Comparison of ENCODE assay signal across 45 mouse cellular contexts in the genomic region with DNA sequence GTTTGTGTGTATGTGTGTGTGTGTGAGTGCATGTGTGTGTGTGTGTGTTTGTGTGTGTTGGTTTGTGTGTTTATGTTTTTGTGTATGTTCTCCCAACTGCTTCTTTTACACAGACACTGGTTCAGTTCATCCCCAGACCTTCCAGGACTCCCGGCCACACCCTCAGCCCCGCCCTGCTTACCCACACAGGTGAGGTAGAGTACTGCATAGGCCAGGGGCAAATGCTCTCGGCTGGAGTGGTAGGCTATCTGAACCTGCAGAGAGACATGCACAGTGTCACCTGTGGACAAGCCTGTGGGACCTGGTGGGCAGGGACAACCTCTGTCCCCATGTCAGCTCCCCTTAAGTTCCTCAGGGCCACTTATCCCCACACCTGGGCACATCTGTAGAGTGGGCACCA. TPM values are rescaled to one million over a fixed set of nuclear protein-coding genes. Genes with fewer than 3 reads are reported as not detected.
"Had no signal": no experiment of that assay in that cellular context is flagged by ENCODE, and none has a peak within 500 bp of the region (broad histone marks: within the 10 kb centered on the region; RNA-seq: fewer than 3 reads in every experiment).

No protein-coding gene starts in this region.

- H3K36me3 ChIP-seq: limb, embryonic 12.5 days; limb, embryonic 13.5 days; liver, embryonic 12.5 days; liver, embryonic 13.5 days; liver, embryonic 15.5 days; lung, embryonic 15.5 days; midbrain, embryonic 10.5 days; midbrain, embryonic 12.5 days; midbrain, embryonic 13.5 days; midbrain, embryonic 15.5 days; neural tube, embryonic 12.5 days; neural tube, embryonic 13.5 days had no signal

- DNase-seq: left cerebral cortex, postnatal 4 days; liver; liver, embryonic 13.5 days; liver, postnatal 0 days; lung, adult 18-20 months; lung, adult 2 months; lung, embryonic 14.5 days; lung, postnatal 10 days; lung, postnatal 14 days; lung, postnatal 36 days; lung, postnatal 4 days; midbrain, embryonic 14.5 days had no signal

- H3K4me2 ChIP-seq: limb, embryonic 12.5 days; limb, embryonic 13.5 days; liver, embryonic 12.5 days; liver, embryonic 13.5 days; liver, embryonic 15.5 days; lung, embryonic 14.5 days; lung, embryonic 15.5 days; midbrain, embryonic 11.5 days; midbrain, embryonic 12.5 days; midbrain, embryonic 13.5 days; midbrain, embryonic 15.5 days; neural tube, embryonic 12.5 days; neural tube, embryonic 13.5 days had no signal

- H3K9me3 ChIP-seq: limb, embryonic 12.5 days; limb, embryonic 13.5 days; liver, embryonic 12.5 days; liver, embryonic 13.5 days; liver, embryonic 15.5 days; lung, embryonic 15.5 days; midbrain, embryonic 10.5 days; midbrain, embryonic 12.5 days; midbrain, embryonic 13.5 days; midbrain, embryonic 15.5 days; neural tube, embryonic 12.5 days; neural tube, embryonic 13.5 days had no signal

- H3K4me3 ChIP-seq: left cerebral cortex, adult 2 months; limb, embryonic 12.5 days; limb, embryonic 13.5 days; liver, embryonic 12.5 days; liver, embryonic 13.5 days; liver, embryonic 15.5 days; lung, embryonic 15.5 days; megakaryocyte, embryonic 14.5 days; midbrain, embryonic 10.5 days; midbrain, embryonic 12.5 days; midbrain, embryonic 13.5 days; midbrain, embryonic 15.5 days; myocyte; neural tube, embryonic 12.5 days; neural tube, embryonic 13.5 days had no signal

- H3K27me3 ChIP-seq: limb, embryonic 13.5 days; lung, embryonic 15.5 days; midbrain, embryonic 12.5 days; midbrain, embryonic 15.5 days; neural tube, embryonic 12.5 days; neural tube, embryonic 13.5 days had no signal

- H3K4me1 ChIP-seq: limb, embryonic 12.5 days; liver, embryonic 12.5 days; liver, embryonic 13.5 days; liver, embryonic 15.5 days; lung, embryonic 15.5 days; midbrain, embryonic 10.5 days; midbrain, embryonic 12.5 days; midbrain, embryonic 13.5 days; midbrain, embryonic 15.5 days; neural tube, embryonic 12.5 days; neural tube, embryonic 13.5 days had no signal

- ATAC-seq: liver, embryonic 12.5 days; liver, postnatal 0 days; lung, postnatal 0 days; midbrain, embryonic 13.5 days; midbrain, embryonic 15.5 days; midbrain, embryonic 16.5 days had no signal

- H3K9ac ChIP-seq: limb, embryonic 12.5 days; limb, embryonic 13.5 days; liver, embryonic 12.5 days; liver, embryonic 13.5 days; liver, embryonic 14.5 days; liver, embryonic 15.5 days; liver, postnatal 0 days; lung, embryonic 14.5 days; lung, embryonic 15.5 days; midbrain, embryonic 12.5 days; midbrain, embryonic 13.5 days; midbrain, embryonic 15.5 days; neural tube, embryonic 12.5 days; neural tube, embryonic 13.5 days had no signal

- H3K27ac ChIP-seq: left cerebral cortex, adult 2 months; limb, embryonic 12.5 days; limb, embryonic 13.5 days; liver, embryonic 12.5 days; liver, embryonic 13.5 days; liver, embryonic 14.5 days; liver, embryonic 15.5 days; lung, embryonic 15.5 days; macrophage; midbrain, embryonic 10.5 days; midbrain, embryonic 12.5 days; midbrain, embryonic 13.5 days; midbrain, embryonic 15.5 days; neural tube, embryonic 12.5 days; neural tube, embryonic 13.5 days had no signal

RNA-seq across cellular contexts. Expression of a gene that starts 9.1 kb away (rescaled TPM):
- total RNA-seq: left cerebral cortex, adult 2 months; left cerebral cortex, adult 8-10 months; left cerebral cortex, postnatal 10 days; left cerebral cortex, postnatal 25 days; left cerebral cortex, postnatal 36 days; left cerebral cortex, postnatal 4 days; liver, adult 2 months; midbrain, postnatal 0 days; monocyte, adult 5-6 weeks had no signal
- polyA plus RNA-seq: liver, adult 2 months; midbrain, embryonic 11.5 days; midbrain, embryonic 14.5 days; midbrain, embryonic 15.5 days; midbrain, embryonic 16.5 days; midbrain, postnatal 0 days; neural tube, embryonic 11.5 days; neural tube, embryonic 12.5 days; neural tube, embryonic 13.5 days had no signal

RNA-seq across cellular contexts. Expression of a gene that starts 27.3 kb away (rescaled TPM):
- total RNA-seq: left cerebral cortex, postnatal 10 days; left cerebral cortex, postnatal 14 days; left cerebral cortex, postnatal 25 days; left cerebral cortex, postnatal 36 days; left cerebral cortex, postnatal 4 days; midbrain, postnatal 0 days had no signal
- polyA plus RNA-seq: limb, embryonic 12.5 days had no signal

RNA-seq across cellular contexts. Expression of a gene that starts 44.2 kb away (rescaled TPM):
- total RNA-seq: left cerebral cortex, postnatal 14 days; left cerebral cortex, postnatal 25 days; left cerebral cortex, postnatal 36 days; liver, adult 2 months; megakaryocyte, adult 5-6 weeks had no signal
- polyA plus RNA-seq: liver, adult 2 months; liver, embryonic 12.5 days; macrophage; midbrain, embryonic 13.5 days; midbrain, postnatal 0 days; neural tube, embryonic 11.5 days had no signal

RNA-seq across cellular contexts. Expression of a gene that starts 58.9 kb away (rescaled TPM):
- total RNA-seq: left cerebral cortex, adult 2 months; liver, adult 2 months; megakaryocyte progenitor cell, adult 5-6 weeks; megakaryocyte, adult 5-6 weeks; megakaryocyte-erythroid progenitor cell, adult 5-6 weeks; midbrain, postnatal 0 days; monocyte, adult 5-6 weeks had no signal
- polyA plus RNA-seq: limb, embryonic 12.5 days; limb, embryonic 13.5 days; limb, embryonic 14.5 days; liver, adult 2 months; liver, embryonic 12.5 days; liver, embryonic 13.5 days; liver, embryonic 14.5 days; liver, embryonic 15.5 days; liver, postnatal 0 days; lung, adult 2 months; lung, embryonic 14.5 days; lung, embryonic 16.5 days; lung, postnatal 0 days; macrophage; midbrain, embryonic 11.5 days; midbrain, embryonic 12.5 days; midbrain, embryonic 13.5 days; midbrain, embryonic 14.5 days; midbrain, embryonic 16.5 days; neural tube, embryonic 11.5 days; neural tube, embryonic 12.5 days; neural tube, embryonic 13.5 days had no signal
